Mouse (Mus musculus) forebrain, embryonic 12.5 days (tissue): ENCODE results near the gene Gm38392. TPM values are rescaled to one million over a fixed set of nuclear protein-coding genes. Genes with fewer than 3 reads are reported as not detected.

ENCODE experiments used
- ATAC-seq: fragments of 200-750 bp; cut with Nextera tagmentation; 2 replicates; pipeline ENCODE4 v1.8.0; 2017; ENCODE audit warnings: moderate TSS enrichment; ENCODE audit not compliant: low FRiP score
- H3K27ac ChIP-seq: fragments of 300-500 bp; sonication (generic); 2 replicates; pipeline ENCODE4 v1.5.1; 2016; ENCODE audit warnings: mild to moderate bottlenecking
- H3K27me3 ChIP-seq: fragments of 300-500 bp; sonication (generic); 2 replicates; pipeline ENCODE4 v1.6.1; 2016; ENCODE audit warnings: mild to moderate bottlenecking
- H3K36me3 ChIP-seq: fragments of 300-500 bp; sonication (generic); replicated peaks from 2 replicates; pipeline ENCODE4 v1.6.1; 2016; ENCODE audit warnings: mild to moderate bottlenecking
- H3K4me1 ChIP-seq: fragments of 300-500 bp; sonication (generic); 2 replicates; pipeline ENCODE4 v1.6.1; 2016
- H3K4me2 ChIP-seq: fragments of 300-500 bp; sonication (generic); 2 replicates; pipeline ENCODE4 v1.6.1; 2016; ENCODE audit warnings: mild to moderate bottlenecking, moderate library complexity
- H3K4me3 ChIP-seq: fragments of 300-500 bp; sonication (generic); replicated peaks from 2 replicates; pipeline ENCODE4 v1.5.1; 2016; ENCODE audit warnings: mild to moderate bottlenecking
- H3K9ac ChIP-seq: fragments of 300-500 bp; sonication (generic); 2 replicates; pipeline ENCODE4 v1.6.1; 2016; ENCODE audit warnings: mild to moderate bottlenecking
- H3K9me3 ChIP-seq: fragments of 300-500 bp; sonication (generic); 2 replicates; pipeline ENCODE4 v1.6.1; 2016
- WGBS: fragments of 180-500 bp; shearing (Covaris S2); methylation state at CpG from one replicate; pipeline ENCODE4 v1.1.7; 2016; 5-methylcytosine and 5-hydroxymethylcytosine counted together
- polyA plus RNA-seq: library from polyadenylated mRNA; unstranded; fragments of >200 nt; fragmentation: Nextera tagmentation; extraction: Ambion mirVana; gene quantifications from 2 replicates; pipeline ENCODE4 v1.2.1, GENCODE M21; 2016

Gm38392 gene
- polyA plus RNA-seq, 1 experiment from 2014 or later = not detected

- WGBS = 27% methylated on average over 17 of the region's 17 CpGs
- Histone ChIP-seq H3K27me3 (peaks cover 39% of the 10 kb centered on the region), H3K36me3 (peaks cover 47% of the 10 kb centered on the region)
These were observed 56.6 kb downstream of the Gm38392 start for GRCm38 (mm10) chr3:88230262-88231047.

GRCm38 (mm10) chr3:88229526-88229925, 57.5 kb downstream of the Gm38392 start:
- Histone ChIP-seq H3K27me3 (peaks cover 41% of the 10 kb centered on the region), H3K4me3 (no peak overlapping the region)

More at GRCm38 (mm10) chr3:88230262-88231047, 56.6 kb downstream of the Gm38392 start:
- H3K27ac ChIP-seq = peak overlapping the region; percentile 99
- H3K4me3 ChIP-seq = no peak overlapping the region
- no peaks in the 10 kb centered on the region for H3K9me3 ChIP-seq
- no peak overlapping the region for H3K4me2 ChIP-seq
- peak overlapping the region; percentile 48; the same call in 1 of the 2 replicates for H3K9ac ChIP-seq
- H3K4me1 ChIP-seq = peaks cover 96% of the 10 kb centered on the region
- ATAC-seq = no peak

GRCm38 (mm10) chr3:88228906-88229305, 58.1 kb downstream of the Gm38392 start:
- peak overlapping the region; percentile 99 for H3K27ac ChIP-seq
- no peak overlapping the region for H3K4me3 ChIP-seq
- peaks cover 99% of the 10 kb centered on the region for H3K4me1 ChIP-seq
- peak overlapping the region; percentile 43 for H3K9ac ChIP-seq
- peak overlapping the region; percentile 25; the same call in 1 of the 2 replicates for H3K4me2 ChIP-seq
- no peak for ATAC-seq
- no peaks in the 10 kb centered on the region for H3K9me3 ChIP-seq
- peaks cover 63% of the 10 kb centered on the region for H3K36me3 ChIP-seq
- 58% methylated on average over 4 of the region's 4 CpGs for WGBS
- peaks cover 44% of the 10 kb centered on the region for H3K27me3 ChIP-seq

More at GRCm38 (mm10) chr3:88229526-88229925, 57.5 kb downstream of the Gm38392 start:
- Histone ChIP-seq H3K4me2 (no peak overlapping the region), H3K9ac (peak overlapping the region; percentile 43; the same call in 1 of the 2 replicates), H3K4me1 (peaks cover 99% of the 10 kb centered on the region), H3K27ac (peak overlapping the region; percentile 99), H3K36me3 (peaks cover 57% of the 10 kb centered on the region), H3K9me3 (no peaks in the 10 kb centered on the region)
- ATAC-seq = no peak
- 70% methylated on average over 6 of the region's 6 CpGs for WGBS

GRCm38 (mm10) chr3:88227976-88228375, 59.0 kb downstream of the Gm38392 start:
- H3K4me3 ChIP-seq = no peak overlapping the region
- H3K9ac ChIP-seq = peak overlapping the region; percentile 43; the same call in 1 of the 2 replicates
- H3K27ac ChIP-seq = peak overlapping the region; percentile 99
- H3K4me1 ChIP-seq = peaks cover 99% of the 10 kb centered on the region
- H3K9me3 ChIP-seq = no peaks in the 10 kb centered on the region
- peak overlapping the region; percentile 25 for H3K4me2 ChIP-seq
- H3K36me3 ChIP-seq = peaks cover 72% of the 10 kb centered on the region
- ATAC-seq = peak; percentile 44
- H3K27me3 ChIP-seq = peaks cover 51% of the 10 kb centered on the region
- WGBS = 33% methylated on average over 6 of the region's 6 CpGs

GRCm38 (mm10) chr3:88227260-88227659, 59.8 kb downstream of the Gm38392 start:
- peaks cover 99% of the 10 kb centered on the region for H3K4me1 ChIP-seq
- ATAC-seq = no peak
- no peaks in the 10 kb centered on the region for H3K9me3 ChIP-seq

GRCm38 (mm10) chr3:88226101-88226845, 60.7 kb downstream of the Gm38392 start:
- peaks cover 82% of the 10 kb centered on the region for H3K36me3 ChIP-seq
- H3K9ac ChIP-seq = peak overlapping the region; percentile 57

More at GRCm38 (mm10) chr3:88227260-88227659, 59.8 kb downstream of the Gm38392 start:
- peak overlapping the region; percentile 43 for H3K9ac ChIP-seq
- H3K36me3 ChIP-seq = peaks cover 74% of the 10 kb centered on the region
- no peak overlapping the region for H3K4me3 ChIP-seq
- H3K27ac ChIP-seq = peak overlapping the region; percentile 99
- 31% methylated on average over 4 of the region's 4 CpGs for WGBS
- peak overlapping the region; percentile 25 for H3K4me2 ChIP-seq
- peaks cover 50% of the 10 kb centered on the region for H3K27me3 ChIP-seq

GRCm38 (mm10) chr3:88224929-88225328, 62.1 kb downstream of the Gm38392 start:
- H3K4me2 ChIP-seq = peak overlapping the region; percentile 13
- peaks cover 99% of the 10 kb centered on the region for H3K4me1 ChIP-seq
- no peak for ATAC-seq
- H3K9me3 ChIP-seq = no peaks in the 10 kb centered on the region
- H3K36me3 ChIP-seq = peaks cover 90% of the 10 kb centered on the region
- peaks cover 61% of the 10 kb centered on the region for H3K27me3 ChIP-seq
- 65% methylated on average over 2 of the region's 2 CpGs for WGBS
- H3K27ac ChIP-seq = peak overlapping the region; percentile 99
- no peak overlapping the region for H3K4me3 ChIP-seq
- H3K9ac ChIP-seq = peak overlapping the region; percentile 57

More at GRCm38 (mm10) chr3:88226101-88226845, 60.7 kb downstream of the Gm38392 start:
- peaks cover 99% of the 10 kb centered on the region for H3K4me1 ChIP-seq
- peak overlapping the region; percentile 6; the same call in 1 of the 2 replicates for H3K4me2 ChIP-seq
- H3K9me3 ChIP-seq = no peaks in the 10 kb centered on the region
- H3K27ac ChIP-seq = peak overlapping the region; percentile 99
- H3K4me3 ChIP-seq = no peak overlapping the region
- peaks cover 50% of the 10 kb centered on the region for H3K27me3 ChIP-seq
- WGBS = 62% methylated on average over 10 of the region's 10 CpGs
- no peak for ATAC-seq

- WGBS = 56% methylated on average over 6 of the region's 6 CpGs
- Histone ChIP-seq H3K36me3 (peaks cover 71% of the 10 kb centered on the region), H3K9ac (peak overlapping the region; percentile 53), H3K27ac (peak overlapping the region; percentile 99), H3K9me3 (no peaks in the 10 kb centered on the region), H3K27me3 (peaks cover 72% of the 10 kb centered on the region), H3K4me3 (peak overlapping the region; percentile 19), H3K4me2 (peak overlapping the region; percentile 88), H3K4me1 (peaks cover 97% of the 10 kb centered on the region)
- ATAC-seq = peak; percentile 12; the same call in 1 of the 2 replicates
These were observed 64.6 kb downstream of the Gm38392 start for GRCm38 (mm10) chr3:88222446-88222845.

- H3K4me2 ChIP-seq = peak overlapping the region; percentile 88
- H3K4me1 ChIP-seq = peaks cover 93% of the 10 kb centered on the region
- peak overlapping the region; percentile 99 for H3K27ac ChIP-seq
- H3K9me3 ChIP-seq = no peaks in the 10 kb centered on the region
- peak; percentile 77 for ATAC-seq
- peaks cover 66% of the 10 kb centered on the region for H3K36me3 ChIP-seq
- H3K27me3 ChIP-seq = peaks cover 79% of the 10 kb centered on the region
- H3K9ac ChIP-seq = peak overlapping the region; percentile 99
- WGBS = 24% methylated on average over 12 of the region's 12 CpGs
- peak overlapping the region; percentile 25 for H3K4me3 ChIP-seq
These were observed 65.3 kb downstream of the Gm38392 start for GRCm38 (mm10) chr3:88221519-88222390.

GRCm38 (mm10) chr3:88220842-88221241, 66.2 kb downstream of the Gm38392 start:
- ATAC-seq = no peak
- Histone ChIP-seq H3K27ac (peak overlapping the region; percentile 99), H3K4me1 (peaks cover 89% of the 10 kb centered on the region), H3K4me3 (peak overlapping the region; percentile 83), H3K36me3 (peaks cover 65% of the 10 kb centered on the region), H3K4me2 (peak overlapping the region; percentile 88), H3K9ac (peak overlapping the region; percentile 99), H3K27me3 (peaks cover 85% of the 10 kb centered on the region), H3K9me3 (no peaks in the 10 kb centered on the region)
- 6% methylated on average over 6 of the region's 6 CpGs for WGBS

- Histone ChIP-seq H3K9me3 (no peaks in the 10 kb centered on the region), H3K9ac (peak overlapping the region; percentile 99), H3K27me3 (peaks cover 81% of the 10 kb centered on the region), H3K36me3 (peaks cover 65% of the 10 kb centered on the region), H3K27ac (peak overlapping the region; percentile 99), H3K4me1 (peaks cover 88% of the 10 kb centered on the region), H3K4me2 (peak overlapping the region; percentile 88), H3K4me3 (peak overlapping the region; percentile 83)
- WGBS = 2% methylated on average over 9 of the region's 9 CpGs
- ATAC-seq = peak; percentile 47
These were observed 67.1 kb downstream of the Gm38392 start for GRCm38 (mm10) chr3:88219940-88220339.
